Mouse (Mus musculus) kidney, adult 10 weeks (tissue): Measurements from ENCODE around the gene Vmn1r46. TPM values are rescaled to one million over a fixed set of nuclear protein-coding genes. Genes with fewer than 3 reads are reported as not detected.

Experiments
- polyA plus RNA-seq: library from polyadenylated mRNA; stranded (reverse); fragments of 350-450 nt; fragmentation: Illumina TruSeq; extraction: RNeasy Lipid Tissue Mini Kit (QIAGEN cat#74804); gene quantifications from one replicate; pipeline ENCODE4 v1.2.3, GENCODE M21; 2014; ENCODE audit warnings: low read depth, low replicate concordance

Vmn1r46 gene
- polyA plus RNA-seq = not detected

DNA sequence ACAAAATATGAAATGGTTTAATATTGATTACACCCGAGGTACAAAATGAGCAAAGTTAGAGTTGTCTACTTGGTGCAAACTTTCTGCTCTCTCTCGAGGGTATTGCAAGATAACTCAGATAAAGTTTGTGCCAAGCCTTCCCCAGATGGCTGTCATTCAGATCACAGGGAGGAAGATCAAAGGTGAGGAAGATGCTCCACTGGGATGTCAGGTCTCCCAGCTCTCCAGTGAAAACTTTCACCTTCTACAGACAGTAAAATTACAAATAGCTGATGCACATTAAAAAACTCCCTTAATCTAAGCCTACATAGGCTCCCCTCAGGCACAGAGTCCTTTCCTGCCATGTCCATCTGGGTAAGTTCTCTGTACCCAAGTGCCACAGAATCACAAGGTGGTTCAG, at the start of gene Vmn1r46:
TSS of gene Vmn1r46 (plus strand) at position 301 of the 400 bp plus-strand sequence.

GRCm38 (mm10) chr6:89940498-89940897, 28.6 kb upstream of the Vmn1r46 start, which contains the start of gene Vmn1r45:
TSS of gene Vmn1r45 (minus strand) at chr6:89940598.

DNA sequence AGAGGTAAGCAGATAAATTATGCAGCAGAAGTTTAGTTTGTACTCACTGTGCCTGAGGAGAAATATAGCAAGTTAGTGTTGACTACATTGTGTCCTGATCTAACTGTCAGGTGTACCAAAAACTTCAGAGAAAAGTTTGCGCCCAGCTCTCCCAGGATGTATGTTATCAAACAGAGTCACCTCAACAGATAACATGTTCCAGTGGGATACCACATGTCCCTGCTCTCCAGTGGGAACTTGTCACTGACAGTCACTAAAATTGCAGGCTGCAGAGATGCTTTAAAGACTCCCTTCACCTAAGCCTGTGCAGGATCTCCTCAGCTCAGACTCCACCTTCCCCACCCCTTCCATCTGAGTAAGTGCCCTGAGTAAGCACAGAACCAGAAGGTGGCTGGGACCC, 46.7 kb downstream of the Vmn1r46 start, which contains the start of gene Vmn1r47:
TSS of gene Vmn1r47 (plus strand) at position 301 of the 400 bp plus-strand sequence.

Other genes starting within 250 kb of the Vmn1r46 start
- gene Vmn1r41, start 228.5 kb upstream of the Vmn1r46 start, polyA plus RNA-seq = not detected
- not detected for gene Vmn1r42, start 92.9 kb upstream of the Vmn1r46 start, polyA plus RNA-seq
- not detected for gene Vmn1r43, start 92.9 kb upstream of the Vmn1r46 start, polyA plus RNA-seq
- gene Vmn1r44, start 85.7 kb upstream of the Vmn1r46 start, polyA plus RNA-seq = not detected
- not detected for gene Vmn1r45, start 28.7 kb upstream of the Vmn1r46 start, polyA plus RNA-seq
- gene Vmn1r47, start 46.8 kb downstream of the Vmn1r46 start, polyA plus RNA-seq = not detected
- gene Vmn1r48, start 67.5 kb downstream of the Vmn1r46 start, polyA plus RNA-seq = not detected
- gene Vmn1r49, start 109.2 kb downstream of the Vmn1r46 start, polyA plus RNA-seq = not detected
- gene Vmn1r50, start 132.1 kb downstream of the Vmn1r46 start, polyA plus RNA-seq = not detected
- not detected for gene Vmn1r51, start 153.3 kb downstream of the Vmn1r46 start, polyA plus RNA-seq
- not detected for gene Vmn1r52, start 205.5 kb downstream of the Vmn1r46 start, polyA plus RNA-seq
- not detected for gene V1ra8, start 233.5 kb downstream of the Vmn1r46 start, polyA plus RNA-seq